Mouse (Mus musculus) lung, postnatal 4 days (tissue): ENCODE measurements around the gene Rnf44.

ENCODE experiments used
- DNase-seq, 2 experiments: peaks; one replicate each; pipeline ENCODE4 v3.0.0; 2021

Gene Rnf44

GRCm38 (mm10) chr13:54686139-54687053 lies 7.3 kb downstream of the Rnf44 start:
- no peak for DNase-seq

DNA sequence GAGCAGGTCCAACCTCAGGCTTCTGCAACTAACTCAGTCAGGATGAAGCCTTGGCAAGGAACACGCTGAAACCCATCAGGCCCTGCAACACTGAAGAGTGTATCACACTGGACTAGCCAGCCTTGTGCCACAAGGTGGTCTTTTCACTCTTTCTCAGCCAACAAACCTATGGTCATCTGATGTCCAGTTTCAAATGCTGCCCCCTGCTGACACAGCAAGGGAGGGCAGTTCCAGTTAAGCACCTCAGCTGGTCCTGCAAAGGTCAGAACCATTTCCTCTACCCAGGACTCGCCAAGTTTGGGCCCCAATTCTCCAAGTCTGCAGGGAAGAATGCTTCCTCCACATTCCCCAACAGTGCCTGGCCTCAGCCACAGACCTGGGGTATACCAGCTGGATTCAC lies 8.5 kb downstream of the Rnf44 start:
- peak; percentile 52 to 58 for DNase-seq

DNA sequence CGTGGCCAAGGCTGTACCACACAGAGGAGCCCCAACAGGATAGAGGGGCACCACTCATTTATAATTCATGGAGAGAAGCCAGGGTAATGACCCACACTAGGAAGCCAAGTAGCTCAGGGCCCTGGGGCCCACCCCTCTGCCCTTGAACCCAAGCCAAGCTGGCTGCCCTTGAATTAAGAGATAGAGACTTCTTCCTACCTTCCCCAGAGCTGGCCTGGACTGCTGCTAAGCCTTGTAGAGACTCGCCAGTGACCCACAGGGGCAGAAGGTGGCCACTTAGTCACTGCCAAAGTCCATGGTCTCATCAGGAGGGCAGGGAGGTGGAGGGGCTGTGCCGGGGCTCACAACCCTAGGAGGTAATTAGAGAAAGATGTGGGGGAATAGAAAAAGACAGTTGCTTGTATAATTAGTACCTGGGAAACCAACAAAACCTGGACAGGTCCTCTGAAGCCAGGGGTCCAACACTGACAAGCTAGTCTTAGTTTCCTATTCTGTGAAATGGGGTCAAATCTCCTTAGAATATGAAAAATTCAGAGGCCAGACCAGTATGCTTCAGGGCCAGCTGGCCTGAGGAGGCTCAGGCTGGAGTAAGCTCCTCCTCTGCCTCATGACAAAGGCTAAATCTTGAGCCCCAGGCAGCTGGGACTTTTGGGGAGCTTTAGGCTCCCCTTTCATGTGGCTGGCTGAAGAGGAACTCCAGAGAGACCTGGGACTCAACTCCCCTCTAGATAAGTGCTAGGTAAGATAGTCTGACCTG lies 9.4 kb downstream of the Rnf44 start:
- DNase-seq, result no peak

GRCm38 (mm10) chr13:54683301-54683700 lies 10.4 kb downstream of the Rnf44 start:
- no peak for DNase-seq

- no peak for DNase-seq
Observed at GRCm38 (mm10) chr13:54681291-54681690, 12.4 kb downstream of the Rnf44 start.

GRCm38 (mm10) chr13:54680184-54680853 lies 13.4 kb downstream of the Rnf44 start:
- no peak for DNase-seq

- DNase-seq, result no peak
Observed at GRCm38 (mm10) chr13:54678263-54678662, 15.4 kb downstream of the Rnf44 start.

DNA sequence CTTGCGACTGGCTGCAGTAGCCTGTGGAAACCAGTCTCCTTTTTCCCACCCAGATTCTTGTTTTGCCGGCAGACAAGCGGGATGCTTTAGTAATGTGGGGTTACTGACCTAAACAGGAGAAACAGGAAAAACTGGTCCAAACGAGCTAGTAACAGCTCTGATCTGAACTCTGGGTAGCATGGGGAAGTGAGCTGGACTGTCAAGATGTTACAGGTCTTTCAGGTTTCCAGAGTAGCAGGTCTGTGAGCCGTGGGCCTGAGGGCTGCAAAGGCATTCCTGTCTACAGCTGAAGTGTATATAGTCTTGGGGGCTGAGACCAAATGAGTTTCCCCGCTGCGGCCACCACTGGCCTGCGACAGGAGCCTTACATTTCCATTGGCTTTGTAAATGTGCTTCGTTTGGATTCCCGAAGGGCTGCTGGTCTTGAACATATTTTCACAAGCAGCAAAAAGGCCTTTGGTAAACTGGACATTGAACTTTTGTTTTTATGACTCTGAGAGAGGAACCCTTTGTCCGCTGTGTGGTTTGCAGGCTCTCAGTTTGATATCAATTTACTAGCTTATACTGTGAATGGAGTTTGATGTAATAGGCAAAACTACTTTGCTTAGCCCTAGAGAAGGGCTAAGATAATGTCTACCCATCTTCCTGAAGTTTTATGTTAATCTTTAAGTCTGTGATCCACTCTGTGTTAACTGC lies 17.7 kb downstream of the Rnf44 start:
- no peak for DNase-seq

DNA sequence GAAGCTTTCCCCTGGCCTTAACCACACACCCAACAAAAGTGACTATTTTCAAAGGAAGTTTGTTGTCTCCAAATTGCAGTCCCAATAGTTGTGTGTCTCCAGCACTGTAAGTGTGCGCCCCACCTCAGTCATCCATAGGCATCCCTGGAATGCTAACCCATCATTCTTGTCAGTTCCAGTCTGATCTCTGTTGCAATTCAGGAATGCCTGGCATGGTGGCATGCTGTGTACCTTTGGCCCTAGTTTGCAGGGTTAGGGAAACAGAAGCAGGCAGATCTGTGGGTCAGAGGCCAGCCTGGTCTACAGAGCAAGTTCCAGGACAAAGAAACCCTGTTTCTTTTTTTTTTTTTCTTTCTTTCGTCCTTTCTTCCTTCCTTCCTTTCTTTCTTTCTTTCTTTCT lies 23.2 kb downstream of the Rnf44 start:
- no peak for DNase-seq

DNA sequence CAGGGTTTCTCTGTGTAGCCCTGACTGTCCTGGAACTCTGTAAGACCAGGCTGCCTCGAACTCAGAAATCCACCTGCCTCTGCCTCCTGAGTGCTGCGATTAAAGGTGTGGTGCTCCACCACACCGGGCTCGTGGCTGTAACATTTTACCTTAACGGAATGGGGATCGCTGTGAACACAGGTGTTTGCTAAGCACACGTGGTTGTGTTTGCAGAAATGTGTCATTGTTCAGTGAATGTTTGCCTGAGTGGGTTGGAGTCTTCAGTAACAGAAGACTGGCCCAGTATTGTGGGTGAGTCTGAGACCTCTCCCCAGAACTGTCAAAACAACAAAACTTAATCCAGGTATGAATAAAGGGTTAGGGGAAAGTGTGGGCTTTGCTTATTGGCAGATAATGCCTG lies 28.6 kb downstream of the Rnf44 start:
- no peak for DNase-seq

DNA sequence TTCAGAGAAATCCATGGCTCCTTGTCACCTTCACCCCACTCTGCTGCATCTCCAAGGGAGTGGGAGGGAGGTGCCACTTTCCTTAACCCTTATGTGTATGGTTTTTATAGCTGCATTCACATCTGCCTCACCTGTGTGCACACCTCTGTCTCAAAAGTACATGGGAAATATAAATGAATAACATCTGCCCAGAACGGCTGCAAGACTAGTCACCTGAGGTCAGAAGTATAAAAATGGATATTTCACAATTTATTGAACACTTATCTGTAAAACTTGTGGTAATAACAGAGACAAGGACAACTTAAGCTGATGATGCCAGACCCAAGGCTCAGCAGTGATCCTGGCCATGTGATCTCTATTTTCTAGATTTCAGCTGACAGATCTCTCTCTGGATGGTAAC lies 29.2 kb downstream of the Rnf44 start:
- DNase-seq, result no peak

- DNase-seq, result no peak
Observed at GRCm38 (mm10) chr13:54663999-54664398, 29.7 kb downstream of the Rnf44 start.

DNA sequence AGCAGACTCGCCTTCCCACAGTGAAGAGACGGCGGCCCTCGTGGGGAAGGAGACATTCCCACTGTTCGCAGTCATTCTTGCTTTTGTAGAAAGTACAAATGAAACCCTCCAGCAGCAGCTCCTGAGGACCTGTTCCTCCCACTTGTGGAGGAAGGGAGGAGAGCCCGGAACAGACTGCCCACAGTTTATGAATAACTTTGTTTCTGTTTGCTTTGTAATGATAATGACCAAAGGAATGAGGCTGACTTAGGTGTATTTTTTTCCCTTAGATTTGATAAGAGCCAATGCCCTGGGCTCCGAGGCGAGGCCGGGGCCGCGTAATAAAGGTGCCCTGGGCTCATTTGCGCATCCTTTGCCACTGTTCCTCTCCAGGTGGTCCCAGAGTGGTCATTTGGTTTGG lies 32.3 kb downstream of the Rnf44 start:
- DNase-seq, result no peak

GRCm38 (mm10) chr13:54660877-54661276 lies 32.8 kb downstream of the Rnf44 start:
- DNase-seq, result no peak

GRCm38 (mm10) chr13:54650461-54650860 lies 43.2 kb downstream of the Rnf44 start:
- DNase-seq, result no peak

DNA sequence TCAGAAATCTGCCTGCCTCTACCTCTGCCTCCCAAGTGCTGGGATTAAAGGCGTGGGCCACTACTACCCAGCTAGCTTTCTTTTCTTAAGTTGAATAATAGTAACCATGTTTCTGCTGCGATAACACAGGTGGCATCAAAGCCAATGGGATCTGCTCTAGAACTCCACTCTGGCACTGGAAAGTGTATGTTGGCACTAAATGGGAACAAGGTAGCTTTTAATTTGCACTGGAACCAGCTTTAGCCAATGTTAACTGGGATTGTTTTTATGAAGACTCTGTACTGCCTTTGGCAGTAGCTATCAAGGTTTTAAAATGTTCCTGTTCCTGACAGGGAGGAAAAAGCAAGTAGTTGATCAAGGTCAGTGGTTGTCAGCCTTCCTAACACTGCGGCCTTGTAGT lies 58.7 kb downstream of the Rnf44 start:
- DNase-seq, result no peak

- no peak for DNase-seq
Observed at GRCm38 (mm10) chr13:54632731-54633277, 60.9 kb downstream of the Rnf44 start.
